Mouse (Mus musculus) forebrain, embryonic 13.5 days (tissue): ENCODE measurements around the gene Lrp3. TPM values are rescaled to one million over a fixed set of nuclear protein-coding genes. Genes with fewer than 3 reads are reported as not detected.
"Not testable (repeated sequence)": the region's sequence is repeated elsewhere in the genome, so short reads cannot be mapped to it uniquely, and the experiment has no call there.

Experiments
- ATAC-seq: fragments of 200-750 bp; cut with Nextera tagmentation; 2 replicates; pipeline ENCODE4 v1.8.0; 2017
- H3K27ac ChIP-seq: fragments of 300-500 bp; sonication (generic); 2 replicates; pipeline ENCODE4 v1.5.1; 2015; ENCODE audit warnings: inconsistent platforms, mild to moderate bottlenecking, moderate library complexity
- H3K27me3 ChIP-seq: fragments of 300-500 bp; sonication (generic); 2 replicates; pipeline ENCODE4 v1.6.1; 2015; ENCODE audit warnings: mild to moderate bottlenecking, inconsistent platforms
- H3K36me3 ChIP-seq: fragments of 300-500 bp; sonication (generic); 2 replicates; pipeline ENCODE4 v1.6.1; 2015; ENCODE audit warnings: mild to moderate bottlenecking, inconsistent platforms; ENCODE audit not compliant: poor library complexity, severe bottlenecking
- H3K4me1 ChIP-seq: fragments of 300-500 bp; sonication (generic); 2 replicates; pipeline ENCODE4 v1.6.1; 2015; ENCODE audit warnings: inconsistent platforms
- H3K4me2 ChIP-seq: fragments of 300-500 bp; sonication (generic); 2 replicates; pipeline ENCODE4 v1.6.1; 2015; ENCODE audit warnings: inconsistent platforms, mild to moderate bottlenecking, moderate library complexity
- H3K4me3 ChIP-seq: fragments of 300-500 bp; sonication (generic); 2 replicates; pipeline ENCODE4 v1.5.1; 2015; ENCODE audit warnings: mild to moderate bottlenecking, inconsistent platforms
- H3K9ac ChIP-seq: fragments of 300-500 bp; sonication (generic); 2 replicates; pipeline ENCODE4 v1.6.1; 2015; ENCODE audit warnings: mild to moderate bottlenecking, inconsistent platforms
- H3K9me3 ChIP-seq: fragments of 300-500 bp; sonication (generic); replicated peaks from 2 replicates; pipeline ENCODE4 v1.6.1; 2016; ENCODE audit warnings: inconsistent platforms
- WGBS: fragments of 180-500 bp; shearing (Covaris S2); methylation state at CpG from one replicate; pipeline ENCODE4 v1.1.7; 2015; 5-methylcytosine and 5-hydroxymethylcytosine counted together
- polyA plus RNA-seq: library from polyadenylated mRNA; unstranded; fragments of >200 nt; fragmentation: Nextera tagmentation; extraction: Ambion mirVana; gene quantifications from 2 replicates; pipeline ENCODE4 v1.2.1, GENCODE M21; 2015

Lrp3 gene
- polyA plus RNA-seq = 23.7 and 24.1 TPM in 2 replicates

GRCm38 (mm10) chr7:35215225-35215624 lies at the start of gene Lrp3:
Gene Lrp3, minus strand, starts transcription at chr7:35215498.
- H3K27me3 ChIP-seq = no peaks in the 10 kb centered on the region
- peak within 1 kb of the TSS; percentile 77 for H3K4me2 ChIP-seq
- H3K4me1 ChIP-seq = peaks cover 27% of the 10 kb centered on the region
- H3K27ac ChIP-seq = peak within 1 kb of the TSS; percentile 87
- peak within 1 kb of the TSS; percentile 92 for H3K9ac ChIP-seq
- H3K36me3 ChIP-seq = peaks cover 27% of the 10 kb centered on the region
- WGBS = under 1% methylated on average over 33 of the region's 53 CpGs
- H3K9me3 ChIP-seq = no peaks in the 10 kb centered on the region
- peak; percentile 90 for ATAC-seq
- peak within 1 kb of the TSS; percentile 88 for H3K4me3 ChIP-seq

GRCm38 (mm10) chr7:35264746-35265145 lies 49.4 kb upstream of the Lrp3 start:
- WGBS = 10% methylated on average over 7 of the region's 7 CpGs
- no peak for ATAC-seq
- no peak overlapping the region for H3K27ac ChIP-seq

GRCm38 (mm10) chr7:35263595-35264489 lies 48.5 kb upstream of the Lrp3 start:
- no peak overlapping the region for H3K4me3 ChIP-seq
- WGBS = 84% methylated on average over 15 of the region's 15 CpGs
- H3K27ac ChIP-seq = no peak overlapping the region
- H3K4me2 ChIP-seq = no peak overlapping the region
- H3K36me3 ChIP-seq = no peaks in the 10 kb centered on the region
- no peaks in the 10 kb centered on the region for H3K27me3 ChIP-seq
- no peaks in the 10 kb centered on the region for H3K9me3 ChIP-seq
- no peaks in the 10 kb centered on the region for H3K4me1 ChIP-seq
- no peak overlapping the region for H3K9ac ChIP-seq
- ATAC-seq = no peak

More at GRCm38 (mm10) chr7:35264746-35265145, 49.4 kb upstream of the Lrp3 start:
- Histone ChIP-seq H3K9ac (no peak overlapping the region), H3K36me3 (no peaks in the 10 kb centered on the region), H3K4me3 (no peak overlapping the region), H3K4me2 (no peak overlapping the region), H3K9me3 (no peaks in the 10 kb centered on the region), H3K4me1 (peaks cover 8% of the 10 kb centered on the region), H3K27me3 (no peaks in the 10 kb centered on the region)

- Histone ChIP-seq H3K9me3 (no peaks in the 10 kb centered on the region), H3K27ac (no peak overlapping the region), H3K9ac (no peak overlapping the region), H3K27me3 (no peaks in the 10 kb centered on the region), H3K36me3 (no peaks in the 10 kb centered on the region), H3K4me1 (no peaks in the 10 kb centered on the region), H3K4me3 (no peak overlapping the region), H3K4me2 (no peak overlapping the region)
- no peak for ATAC-seq
- WGBS = 93% methylated on average over 8 of the region's 8 CpGs
These were observed 44.1 kb upstream of the Lrp3 start for GRCm38 (mm10) chr7:35259384-35259783.

- Histone ChIP-seq H3K27me3 (no peaks in the 10 kb centered on the region), H3K4me3 (no peak overlapping the region), H3K27ac (no peak overlapping the region), H3K9ac (no peak overlapping the region), H3K4me1 (no peaks in the 10 kb centered on the region), H3K9me3 (no peaks in the 10 kb centered on the region), H3K4me2 (no peak overlapping the region), H3K36me3 (no peaks in the 10 kb centered on the region)
- ATAC-seq = no peak
- WGBS = 65% methylated on average over 7 of the region's 7 CpGs
These were observed 43.0 kb upstream of the Lrp3 start for GRCm38 (mm10) chr7:35258294-35258693.

- Histone ChIP-seq H3K4me1 (no peaks in the 10 kb centered on the region), H3K36me3 (no peaks in the 10 kb centered on the region), H3K9me3 (no peaks in the 10 kb centered on the region), H3K27ac (no peak overlapping the region), H3K4me2 (peak overlapping the region; percentile 45), H3K4me3 (peak overlapping the region; percentile 13), H3K9ac (0 out of 2 replicates have a peak overlapping the region, but pooled peaks have one; percentile 28), H3K27me3 (no peaks in the 10 kb centered on the region)
- WGBS = 5% methylated on average over 12 of the region's 13 CpGs
- ATAC-seq = peak; percentile 78
These were observed 36.8 kb upstream of the Lrp3 start for GRCm38 (mm10) chr7:35252041-35252558.

GRCm38 (mm10) chr7:35237935-35238334 lies 22.6 kb upstream of the Lrp3 start:
- not testable (repeated sequence) for H3K4me2 ChIP-seq, H3K27me3 ChIP-seq, H3K36me3 ChIP-seq, H3K4me3 ChIP-seq, H3K27ac ChIP-seq, H3K9ac ChIP-seq, ATAC-seq, H3K4me1 ChIP-seq, H3K9me3 ChIP-seq
- 81% methylated on average over 3 of the region's 3 CpGs for WGBS

GRCm38 (mm10) chr7:35235308-35235707 lies 20.0 kb upstream of the Lrp3 start:
- H3K27ac ChIP-seq = peak overlapping the region; percentile 69
- H3K4me1 ChIP-seq = peaks cover 8% of the 10 kb centered on the region; the same call in 1 of the 2 replicates
- H3K9me3 ChIP-seq = no peaks in the 10 kb centered on the region
- peak overlapping the region; percentile 60 for H3K9ac ChIP-seq
- H3K4me3 ChIP-seq = peak overlapping the region; percentile 60
- no peaks in the 10 kb centered on the region for H3K36me3 ChIP-seq
- ATAC-seq = peak; percentile 82
- no peaks in the 10 kb centered on the region for H3K27me3 ChIP-seq
- WGBS = 14% methylated on average over 9 of the region's 9 CpGs
- H3K4me2 ChIP-seq = peak overlapping the region; percentile 58

- Histone ChIP-seq H3K4me1 (peaks cover 8% of the 10 kb centered on the region; the same call in 1 of the 2 replicates), H3K36me3 (no peaks in the 10 kb centered on the region), H3K9ac (peak overlapping the region; percentile 73), H3K9me3 (no peaks in the 10 kb centered on the region), H3K27me3 (no peaks in the 10 kb centered on the region), H3K4me3 (peak overlapping the region; percentile 60), H3K27ac (peak overlapping the region; percentile 91), H3K4me2 (peak overlapping the region; percentile 58)
- WGBS = under 1% methylated on average over 45 of the region's 45 CpGs
- peak; percentile 95 for ATAC-seq
These were observed 19.3 kb upstream of the Lrp3 start for GRCm38 (mm10) chr7:35234361-35235245.

GRCm38 (mm10) chr7:35233861-35234260 lies 18.6 kb upstream of the Lrp3 start:
- peak overlapping the region; percentile 91 for H3K27ac ChIP-seq
- no peaks in the 10 kb centered on the region for H3K27me3 ChIP-seq
- no peaks in the 10 kb centered on the region for H3K9me3 ChIP-seq
- peak overlapping the region; percentile 60 for H3K4me3 ChIP-seq
- no peaks in the 10 kb centered on the region for H3K36me3 ChIP-seq
- H3K4me2 ChIP-seq = peak overlapping the region; percentile 58
- H3K9ac ChIP-seq = peak overlapping the region; percentile 73
- ATAC-seq = no peak
- peaks cover 8% of the 10 kb centered on the region; the same call in 1 of the 2 replicates for H3K4me1 ChIP-seq
- 45% methylated on average over 12 of the region's 12 CpGs for WGBS

GRCm38 (mm10) chr7:35232796-35233455 lies 17.6 kb upstream of the Lrp3 start:
- no peak overlapping the region for H3K9ac ChIP-seq
- peaks cover 8% of the 10 kb centered on the region; the same call in 1 of the 2 replicates for H3K4me1 ChIP-seq
- 28% methylated on average over 13 of the region's 13 CpGs for WGBS
- H3K4me2 ChIP-seq = no peak overlapping the region
- no peak overlapping the region for H3K4me3 ChIP-seq
- H3K27me3 ChIP-seq = no peaks in the 10 kb centered on the region
- H3K27ac ChIP-seq = no peak overlapping the region
- no peaks in the 10 kb centered on the region for H3K36me3 ChIP-seq
- no peaks in the 10 kb centered on the region for H3K9me3 ChIP-seq
- ATAC-seq = no peak
